Mouse (Mus musculus) liver, adult 10 weeks (tissue): Measurements from ENCODE around the gene Adgrb2. TPM values are rescaled to one million over a fixed set of nuclear protein-coding genes. Genes with fewer than 3 reads are reported as not detected.

ENCODE experiments used
- polyA plus RNA-seq: library from polyadenylated mRNA; stranded (reverse); fragments of 350-450 nt; fragmentation: Illumina TruSeq; extraction: RNeasy Lipid Tissue Mini Kit (QIAGEN cat#74804); gene quantifications from one replicate; pipeline ENCODE4 v1.2.3, GENCODE M21; 2014; ENCODE audit warnings: low read depth, low replicate concordance

Adgrb2 gene
- polyA plus RNA-seq: not detected

GRCm38 (mm10) chr4:129984421-129985061 is at the start of gene Adgrb2:
Adgrb2 (plus strand) TSS chr4:129984870.

GRCm38 (mm10) chr4:130047331-130048202 is 62.9 kb downstream of the Adgrb2 start, which contains the start of gene Col16a1:
Col16a1 (plus strand) TSS chr4:130047840.

Other genes starting within 250 kb of the Adgrb2 start
- gene Khdrbs1, start 242.6 kb upstream of the Adgrb2 start, polyA plus RNA-seq: 35.8 TPM
- 353 TPM for gene Ptp4a2, start 173.7 kb upstream of the Adgrb2 start, polyA plus RNA-seq
- gene Spocd1, start 55.6 kb upstream of the Adgrb2 start, polyA plus RNA-seq: not detected
- 0.21 TPM for gene Col16a1, start 63.0 kb downstream of the Adgrb2 start, polyA plus RNA-seq
- gene Pef1, start 117.7 kb downstream of the Adgrb2 start, polyA plus RNA-seq: 4.7 TPM
- not detected for gene Hcrtr1, start 154.5 kb downstream of the Adgrb2 start, polyA plus RNA-seq
- 3.5 TPM for gene Tinagl1, start 190.3 kb downstream of the Adgrb2 start, polyA plus RNA-seq
- gene Gm853, start 237.5 kb downstream of the Adgrb2 start, polyA plus RNA-seq: not detected